Mouse (Mus musculus): ENCODE measurements around the gene Cdc42ep1. TPM values are rescaled to one million over a fixed set of nuclear protein-coding genes. Genes with fewer than 3 reads are reported as not detected.

The Cdc42ep1 gene
- polyA plus RNA-seq, 1 experiment, result 59.2 TPM

- Histone ChIP-seq H3K4me1 (ENCODE audit: control insufficient read depth, insufficient read depth, low read length) (0 out of 2 replicates have a peak, but pooled peaks cover 7% of the 10 kb centered on the region), H3K27ac (ENCODE audit: insufficient read depth, low read depth, low read length) (no peak overlapping the region), H3K27me3 (replicated peaks; ENCODE audit: control insufficient read depth, insufficient read depth, low read length) (no peaks in the 10 kb centered on the region), H3K36me3 (ENCODE audit: control insufficient read depth, insufficient read depth, low read length) (no peaks in the 10 kb centered on the region), H3K4me3 (ENCODE audit: insufficient read depth, low read depth, low read length) (no peak overlapping the region)
- DNase-seq, result peak; percentile 92
- 22% methylated on average over 5 of the region's 5 CpGs for WGBS
- no peak for TF ChIP-seq POLR2A (IDR thresholded peaks at IDR 0.05; ENCODE audit: low read depth, low read length)
- TF ChIP-seq CTCF (conservative IDR thresholded peaks at IDR 0.05; ENCODE audit: insufficient read depth, insufficient read length, low read depth, low read length), result peak; percentile 98
Measured at GRCm38 (mm10) chr15:78848467-78848866, 6.0 kb downstream of the Cdc42ep1 start.

GRCm38 (mm10) chr15:78849485-78849884, 7.1 kb downstream of the Cdc42ep1 start:
- Histone ChIP-seq H3K4me1 (ENCODE audit: control insufficient read depth, insufficient read depth, low read length) (0 out of 2 replicates have a peak, but pooled peaks cover 7% of the 10 kb centered on the region), H3K36me3 (ENCODE audit: control insufficient read depth, insufficient read depth, low read length) (no peaks in the 10 kb centered on the region), H3K4me3 (ENCODE audit: insufficient read depth, low read depth, low read length) (no peak overlapping the region), H3K27ac (ENCODE audit: insufficient read depth, low read depth, low read length) (no peak overlapping the region), H3K27me3 (replicated peaks; ENCODE audit: control insufficient read depth, insufficient read depth, low read length) (no peaks in the 10 kb centered on the region)
- 74% methylated on average over 12 of the region's 12 CpGs for WGBS
- TF ChIP-seq CTCF (conservative IDR thresholded peaks at IDR 0.05; ENCODE audit: insufficient read depth, insufficient read length, low read depth, low read length), result no peak
- no peak for TF ChIP-seq POLR2A (IDR thresholded peaks at IDR 0.05; ENCODE audit: low read depth, low read length)
- DNase-seq, result no peak

GRCm38 (mm10) chr15:78850059-78850824, 7.8 kb downstream of the Cdc42ep1 start:
- Histone ChIP-seq H3K27ac (ENCODE audit: insufficient read depth, low read depth, low read length) (peak overlapping the region; percentile 18), H3K4me1 (ENCODE audit: control insufficient read depth, insufficient read depth, low read length) (0 out of 2 replicates have a peak, but pooled peaks cover 7% of the 10 kb centered on the region), H3K4me3 (ENCODE audit: insufficient read depth, low read depth, low read length) (no peak overlapping the region), H3K27me3 (replicated peaks; ENCODE audit: control insufficient read depth, insufficient read depth, low read length) (no peaks in the 10 kb centered on the region), H3K36me3 (ENCODE audit: control insufficient read depth, insufficient read depth, low read length) (no peaks in the 10 kb centered on the region)
- WGBS, result 59% methylated on average over 15 of the region's 15 CpGs
- TF ChIP-seq POLR2A (IDR thresholded peaks at IDR 0.05; ENCODE audit: low read depth, low read length), result no peak
- no peak for TF ChIP-seq CTCF (conservative IDR thresholded peaks at IDR 0.05; ENCODE audit: insufficient read depth, insufficient read length, low read depth, low read length)
- no peak for DNase-seq

- Histone ChIP-seq H3K27me3 (replicated peaks; ENCODE audit: control insufficient read depth, insufficient read depth, low read length) (no peaks in the 10 kb centered on the region), H3K4me3 (ENCODE audit: insufficient read depth, low read depth, low read length) (no peak overlapping the region), H3K27ac (ENCODE audit: insufficient read depth, low read depth, low read length) (0 out of 2 replicates have a peak overlapping the region, but pooled peaks have one; percentile 8), H3K36me3 (ENCODE audit: control insufficient read depth, insufficient read depth, low read length) (no peaks in the 10 kb centered on the region), H3K4me1 (ENCODE audit: control insufficient read depth, insufficient read depth, low read length) (0 out of 2 replicates have a peak, but pooled peaks cover 7% of the 10 kb centered on the region)
- TF ChIP-seq POLR2A (IDR thresholded peaks at IDR 0.05; ENCODE audit: low read depth, low read length) (no peak), CTCF (conservative IDR thresholded peaks at IDR 0.05; ENCODE audit: insufficient read depth, insufficient read length, low read depth, low read length) (no peak)
- DNase-seq, result no peak
- 64% methylated on average over 6 of the region's 6 CpGs for WGBS
Measured at GRCm38 (mm10) chr15:78850944-78851343, 8.5 kb downstream of the Cdc42ep1 start.

- WGBS, result 13% methylated on average over 13 of the region's 13 CpGs
- Histone ChIP-seq H3K27ac (ENCODE audit: insufficient read depth, low read depth, low read length) (0 out of 2 replicates have a peak overlapping the region, but pooled peaks have one; percentile 8), H3K36me3 (ENCODE audit: control insufficient read depth, insufficient read depth, low read length) (no peaks in the 10 kb centered on the region), H3K4me3 (ENCODE audit: insufficient read depth, low read depth, low read length) (no peak overlapping the region), H3K4me1 (ENCODE audit: control insufficient read depth, insufficient read depth, low read length) (0 out of 2 replicates have a peak, but pooled peaks cover 3% of the 10 kb centered on the region), H3K27me3 (replicated peaks; ENCODE audit: control insufficient read depth, insufficient read depth, low read length) (no peaks in the 10 kb centered on the region)
- DNase-seq, result peak; percentile 94
- TF ChIP-seq POLR2A (IDR thresholded peaks at IDR 0.05; ENCODE audit: low read depth, low read length) (no peak), CTCF (conservative IDR thresholded peaks at IDR 0.05; ENCODE audit: insufficient read depth, insufficient read length, low read depth, low read length) (peak; percentile 90)
Measured at GRCm38 (mm10) chr15:78851505-78852153, 9.2 kb downstream of the Cdc42ep1 start.

- H3K27me3 ChIP-seq (replicated peaks; ENCODE audit: control insufficient read depth, insufficient read depth, low read length), result no peaks in the 10 kb centered on the region
- H3K4me1 ChIP-seq (ENCODE audit: control insufficient read depth, insufficient read depth, low read length), result no peaks in the 10 kb centered on the region
- no peak within 1 kb of the TSS for H3K27ac ChIP-seq (ENCODE audit: insufficient read depth, low read depth, low read length)
- no peak within 1 kb of the TSS for H3K4me3 ChIP-seq (ENCODE audit: insufficient read depth, low read depth, low read length)
- H3K36me3 ChIP-seq (ENCODE audit: control insufficient read depth, insufficient read depth, low read length), result no peaks in the 10 kb centered on the region
- no peak for DNase-seq
- TF ChIP-seq POLR2A (IDR thresholded peaks at IDR 0.05; ENCODE audit: low read depth, low read length), result no peak
- TF ChIP-seq CTCF (conservative IDR thresholded peaks at IDR 0.05; ENCODE audit: insufficient read depth, insufficient read length, low read depth, low read length), result no peak
- 52% methylated on average over 8 of the region's 8 CpGs for WGBS
Measured at GRCm38 (mm10) chr15:78855303-78855965, 13.0 kb downstream of the Cdc42ep1 start, which contains the start of gene Lgals2. TSS of gene Lgals2 (minus strand) at chr15:78855529.
